Mouse (Mus musculus) liver, embryonic 14.5 days (tissue): ENCODE results near the gene Dhx40. TPM values are rescaled to one million over a fixed set of nuclear protein-coding genes. Genes with fewer than 3 reads are reported as not detected.
"Not testable (repeated sequence)": the region's sequence is repeated elsewhere in the genome, so short reads cannot be mapped to it uniquely, and the experiment has no call there.

Source experiments
- ATAC-seq: fragments of 200-750 bp; cut with Nextera tagmentation; 2 replicates; pipeline ENCODE4 v1.8.0; 2017; ENCODE audit warnings: moderate number of reproducible peaks, mild to moderate bottlenecking, moderate library complexity; ENCODE audit not compliant: insufficient read depth
- DNase-seq, 3 experiments: peaks; one replicate each; pipeline ENCODE4 v3.0.0-alpha.2; 2012 to 2013; ENCODE audit warnings: low read depth in 3 of 3, low spot score in 3 of 3
- H3K27ac ChIP-seq: fragments of 300-500 bp; sonication (generic); 2 replicates; pipeline ENCODE4 v1.5.1; 2014; ENCODE audit warnings: moderate library complexity, mild to moderate bottlenecking, control low read depth, inconsistent platforms
- H3K27me3 ChIP-seq: fragments of 300-500 bp; sonication (generic); 2 replicates; pipeline ENCODE4 v1.6.1; 2014; ENCODE audit warnings: mild to moderate bottlenecking, low read length, moderate library complexity; ENCODE audit not compliant: control insufficient read depth, insufficient read depth
- H3K36me3 ChIP-seq: fragments of 300-500 bp; sonication (generic); replicated peaks from 2 replicates; pipeline ENCODE4 v1.6.1; 2014; ENCODE audit warnings: low read depth; ENCODE audit not compliant: control insufficient read depth, insufficient read depth
- H3K4me1 ChIP-seq, 2 experiments: fragments of 200-500 bp in 1 of 2; fragments of 300-500 bp in 1 of 2; sonication (generic) in 1 of 2; replicated peaks; 2 replicates each; pipeline ENCODE4 v1.6.1; 2012 to 2014; ENCODE audit warnings: antibody characterized with exemption in 1 of 2, inconsistent platforms in 1 of 2, low read length in 1 of 2; ENCODE audit not compliant: control insufficient read depth in 2 of 2, insufficient read depth in 2 of 2
- H3K4me2 ChIP-seq: fragments of 300-500 bp; sonication (generic); 2 replicates; pipeline ENCODE4 v1.6.1; 2014; ENCODE audit warnings: low read depth, mild to moderate bottlenecking, control low read depth, moderate library complexity
- H3K4me3 ChIP-seq, 2 experiments: fragments of 200-500 bp in 1 of 2; fragments of 300-500 bp in 1 of 2; sonication (generic) in 1 of 2; 2 replicates each; pipeline ENCODE4 v1.5.1; 2012 to 2014; ENCODE audit warnings: low read depth in 2 of 2, low read length in 2 of 2, mild to moderate bottlenecking in 2 of 2, control low read depth in 1 of 2, inconsistent platforms in 1 of 2, moderate library complexity in 1 of 2; ENCODE audit not compliant: insufficient read depth in 1 of 2
- H3K9ac ChIP-seq: fragments of 300-500 bp; sonication (generic); replicated peaks from 2 replicates; pipeline ENCODE4 v1.6.1; 2014; ENCODE audit warnings: mild to moderate bottlenecking, control low read depth, moderate library complexity
- H3K9me3 ChIP-seq: fragments of 300-500 bp; sonication (generic); 2 replicates; pipeline ENCODE4 v1.6.1; 2016; ENCODE audit warnings: low read length, mixed read lengths; ENCODE audit not compliant: control insufficient read depth
- CTCF ChIP-seq: IDR thresholded peaks from 2 replicates; pipeline ENCODE4 v1.5.1; 2016; ENCODE audit warnings: antibody characterized with exemption, low read depth, control low read depth
- EP300 ChIP-seq: IDR thresholded peaks from 2 replicates; pipeline ENCODE4 v1.6.1; 2016; ENCODE audit warnings: antibody characterized with exemption, low read depth
- whole genome bisulfite sequencing: fragments of 180-500 bp; shearing (Covaris S2); extraction: QIAGEN DNeasy Blood & Tissue Kit; methylation state at CpG from one replicate; pipeline ENCODE4 v1.1.7; 2014; ENCODE audit not compliant: insufficient replicate concordance; 5-methylcytosine and 5-hydroxymethylcytosine counted together
- polyA plus RNA-seq, 2 experiments: library from polyadenylated mRNA; depleted of rRNA in 1 of 2; stranded (reverse) in 1 of 2; unstranded in 1 of 2; fragments of >200 nt; fragmentation: Nextera tagmentation in 1 of 2; extraction: Ambion mirVana in 1 of 2; gene quantifications; 2 replicates each; pipeline versions ENCODE4 v1.2.1 to v1.2.3; 2012 to 2014

Gene Dhx40
- polyA plus RNA-seq, 2 experiments = 3.9 to 8.2 TPM

GRCm38 (mm10) chr11:86785767-86786166 lies 21.8 kb downstream of the Dhx40 start:
- H3K9ac ChIP-seq = no peak overlapping the region
- H3K27me3 ChIP-seq = no peaks in the 10 kb centered on the region
- peaks cover 3% of the 10 kb centered on the region for H3K36me3 ChIP-seq
- WGBS = 74% methylated on average over 2 of the region's 2 CpGs
- H3K4me3 ChIP-seq = no peak overlapping the region
- ATAC-seq = no peak
- no peak for DNase-seq
- H3K4me2 ChIP-seq = no peak overlapping the region
- no peaks in the 10 kb centered on the region for H3K4me1 ChIP-seq
- TF ChIP-seq CTCF = no peak
- TF ChIP-seq EP300 = no peak
- no peaks in the 10 kb centered on the region for H3K9me3 ChIP-seq
- H3K27ac ChIP-seq = no peak overlapping the region

GRCm38 (mm10) chr11:86769884-86770283 lies 37.7 kb downstream of the Dhx40 start:
- TF ChIP-seq EP300 = no peak
- TF ChIP-seq CTCF = no peak
- Histone ChIP-seq H3K27ac (no peak overlapping the region), H3K4me3 (no peak overlapping the region), H3K4me1 (no peaks in the 10 kb centered on the region), H3K36me3 (no peaks in the 10 kb centered on the region), H3K27me3 (no peaks in the 10 kb centered on the region), H3K9me3 (no peaks in the 10 kb centered on the region), H3K9ac (no peak overlapping the region), H3K4me2 (no peak overlapping the region)
- ATAC-seq = no peak
- 57% methylated on average over 4 of the region's 4 CpGs for WGBS
- no peak for DNase-seq

- Histone ChIP-seq H3K4me3 (no peak overlapping the region), H3K27me3 (no peaks in the 10 kb centered on the region), H3K9me3 (no peaks in the 10 kb centered on the region), H3K27ac (no peak overlapping the region), H3K36me3 (no peaks in the 10 kb centered on the region), H3K9ac (no peak overlapping the region), H3K4me1 (peaks cover 12% of the 10 kb centered on the region in 2 experiments), H3K4me2 (no peak overlapping the region)
- ATAC-seq = no peak
- no peak for TF ChIP-seq CTCF
- TF ChIP-seq EP300 = no peak
- DNase-seq = no peak
- 92% methylated on average over 2 of the region's 2 CpGs for WGBS
These were observed 43.0 kb downstream of the Dhx40 start for GRCm38 (mm10) chr11:86764501-86764900.

GRCm38 (mm10) chr11:86763127-86763526 lies 44.4 kb downstream of the Dhx40 start:
- H3K27ac ChIP-seq, DNase-seq, H3K9ac ChIP-seq, H3K9me3 ChIP-seq, H3K4me2 ChIP-seq, ATAC-seq, H3K36me3 ChIP-seq, H3K4me3 ChIP-seq, H3K27me3 ChIP-seq: not testable (repeated sequence)
- 89% methylated on average over 11 of the region's 11 CpGs for WGBS
- H3K4me1 ChIP-seq = peaks cover 18 to 22% of the 10 kb centered on the region in 2 experiments

- Histone ChIP-seq H3K4me2 (no peak overlapping the region), H3K9ac (no peak overlapping the region), H3K36me3 (peaks cover under 1% of the 10 kb centered on the region; the same call in 1 of the 2 replicates), H3K27ac (no peak overlapping the region), H3K4me1 (peaks cover 20 to 24% of the 10 kb centered on the region in 2 experiments), H3K9me3 (no peaks in the 10 kb centered on the region), H3K4me3 (no peak overlapping the region), H3K27me3 (no peaks in the 10 kb centered on the region)
- ATAC-seq (no peak), DNase-seq (no peak)
- TF ChIP-seq CTCF = no peak
- no peak for TF ChIP-seq EP300
These were observed 47.2 kb downstream of the Dhx40 start for GRCm38 (mm10) chr11:86760357-86760756.
